Mouse (Mus musculus): ENCODE measurements around the gene Il34. TPM values are rescaled to one million over a fixed set of nuclear protein-coding genes. Genes with fewer than 3 reads are reported as not detected.

The Il34 gene
- total RNA-seq, 4 experiments from 2014 or later, result 51.6 to 101 (median 76.5) TPM

- DNase-seq, result no peak
Measured at GRCm38 (mm10) chr8:110731346-110731859, 74.3 kb downstream of the Il34 start.

GRCm38 (mm10) chr8:110726893-110727292 lies 78.8 kb downstream of the Il34 start:
- no peak for DNase-seq

- no peak for DNase-seq
Measured at GRCm38 (mm10) chr8:110725084-110725838, 80.5 kb downstream of the Il34 start.

DNA sequence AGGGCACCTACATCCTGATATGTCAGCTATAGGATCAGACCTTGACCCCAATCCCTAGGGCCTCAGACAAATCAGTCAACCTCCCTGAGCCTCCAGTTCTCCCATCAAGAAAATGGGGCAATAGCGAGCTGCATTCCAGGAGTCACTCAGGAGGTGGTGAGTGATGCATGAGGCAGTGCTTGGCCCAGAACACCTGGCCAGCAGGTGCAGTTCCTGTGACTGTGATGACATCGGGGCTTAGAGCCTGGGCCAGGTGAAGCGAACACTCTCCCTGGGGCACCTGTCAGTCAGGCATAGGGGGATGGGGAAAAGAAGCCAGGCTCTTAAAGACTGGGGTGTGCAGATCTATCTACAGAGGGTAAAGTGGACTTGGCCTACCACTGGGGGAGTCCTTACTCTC lies 81.2 kb downstream of the Il34 start:
- no peak for DNase-seq

GRCm38 (mm10) chr8:110722414-110723011 lies 83.2 kb downstream of the Il34 start:
- no peak for DNase-seq

- DNase-seq, result no peak
Measured at GRCm38 (mm10) chr8:110721606-110722413, 83.9 kb downstream of the Il34 start.

DNA sequence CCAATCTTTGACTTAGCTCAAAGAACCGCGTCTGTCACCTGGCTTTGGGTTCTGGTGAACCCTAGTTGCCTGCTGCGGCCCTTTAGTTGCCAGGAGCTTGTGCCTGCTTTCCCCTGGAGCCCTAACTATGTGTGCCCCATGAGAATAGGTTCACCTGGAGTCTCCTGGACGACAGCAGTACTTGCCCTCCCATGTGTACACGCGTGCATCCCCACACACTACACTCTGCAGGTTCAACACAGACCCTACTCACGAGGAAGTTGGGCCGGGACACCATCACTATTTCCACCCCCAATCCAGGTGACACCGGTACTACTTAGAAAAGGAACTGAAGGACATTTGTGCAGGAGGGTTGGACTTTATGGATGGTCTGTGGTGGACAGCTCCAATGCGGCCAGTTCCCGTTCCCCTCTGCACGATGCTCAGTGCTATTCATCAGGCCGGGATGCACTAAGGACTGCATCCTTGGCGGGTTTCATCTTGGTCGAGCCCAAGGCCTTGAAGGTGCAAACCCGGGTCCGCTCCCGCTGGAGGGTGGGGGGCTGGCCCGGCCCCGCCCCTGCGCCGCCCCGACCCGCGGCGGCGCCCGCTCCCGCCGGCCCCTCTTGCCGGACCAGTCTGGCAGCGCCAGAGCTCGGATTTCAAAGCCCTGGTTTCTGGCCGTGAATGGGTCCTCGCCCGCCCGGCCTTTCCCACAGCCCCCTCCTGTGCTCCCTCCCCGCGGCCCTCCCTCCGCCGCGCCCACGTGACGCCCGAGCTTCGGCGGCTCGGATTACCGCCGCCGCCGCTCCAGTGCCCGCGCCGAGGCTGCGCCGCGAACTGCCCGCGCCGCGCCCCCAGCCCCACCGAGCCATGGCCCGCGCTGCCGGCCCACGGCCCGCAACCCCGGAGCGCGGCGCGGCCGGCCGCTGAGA lies 84.8 kb downstream of the Il34 start, which contains the start of gene Mtss1l:
Mtss1l (plus strand) TSS at position 792 of the 914 bp plus-strand sequence.
- DNase-seq, result peak; percentile 70

DNA sequence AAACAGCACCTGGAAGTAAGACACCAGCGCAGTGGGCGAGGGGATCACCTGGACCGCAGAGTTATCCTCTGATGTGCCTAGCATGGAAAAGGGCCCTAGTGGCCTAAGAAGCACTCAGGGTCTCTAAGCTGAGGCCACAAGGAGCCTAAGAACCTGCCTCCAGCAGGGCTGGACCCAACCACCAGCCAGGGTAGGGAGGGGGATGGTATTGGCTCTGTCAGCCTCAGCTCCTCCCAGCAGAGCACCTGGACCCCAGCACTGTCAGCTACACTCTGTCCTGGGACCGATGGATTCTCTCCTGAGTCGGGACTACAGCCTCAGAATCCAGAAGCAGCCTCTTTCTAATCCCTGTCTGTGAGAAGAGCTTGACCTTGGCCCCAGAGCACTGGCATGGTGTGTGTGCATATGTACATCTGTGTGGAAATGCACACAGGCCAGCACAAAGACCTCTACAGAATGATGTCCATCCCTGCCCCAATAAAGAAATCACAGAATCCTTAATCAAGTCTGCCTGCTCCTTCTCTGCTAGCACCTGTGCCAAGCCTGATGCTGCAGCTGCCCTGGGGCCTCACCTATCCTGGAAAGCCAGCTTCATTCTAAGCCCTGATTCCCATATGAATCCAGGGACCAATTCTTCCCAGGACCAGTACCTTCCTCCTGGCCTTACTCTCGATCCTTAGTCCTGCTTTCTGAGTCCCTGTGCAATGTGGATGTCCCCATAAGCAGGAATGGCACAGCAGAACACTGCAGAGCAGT lies 85.6 kb downstream of the Il34 start:
- no peak for DNase-seq

GRCm38 (mm10) chr8:110718969-110719670 lies 86.6 kb downstream of the Il34 start:
- DNase-seq, result no peak

- no peak for DNase-seq
Measured at GRCm38 (mm10) chr8:110718209-110718968, 87.3 kb downstream of the Il34 start.

GRCm38 (mm10) chr8:110717131-110717530 lies 88.6 kb downstream of the Il34 start:
- no peak for DNase-seq

DNA sequence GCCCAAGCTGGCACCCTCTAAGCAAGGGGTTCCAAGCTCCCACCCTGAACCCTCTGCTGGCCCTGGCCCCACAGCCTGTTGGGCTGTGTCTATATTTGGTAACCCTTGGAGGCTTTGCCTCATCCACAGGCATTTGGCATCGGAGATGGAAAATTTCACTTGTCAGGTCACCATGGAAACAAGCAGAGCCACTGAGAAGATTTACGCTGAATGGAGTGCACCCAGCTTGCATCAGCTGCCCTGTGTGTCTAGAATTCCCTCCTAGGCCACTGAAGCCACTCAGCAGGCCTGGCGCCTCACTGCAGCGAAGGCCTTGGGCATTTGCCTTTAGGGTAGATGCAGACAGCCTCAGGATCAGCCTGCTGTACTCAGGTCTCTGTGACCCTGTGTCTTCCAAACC lies 89.6 kb downstream of the Il34 start:
- peak; percentile 87 for DNase-seq

DNA sequence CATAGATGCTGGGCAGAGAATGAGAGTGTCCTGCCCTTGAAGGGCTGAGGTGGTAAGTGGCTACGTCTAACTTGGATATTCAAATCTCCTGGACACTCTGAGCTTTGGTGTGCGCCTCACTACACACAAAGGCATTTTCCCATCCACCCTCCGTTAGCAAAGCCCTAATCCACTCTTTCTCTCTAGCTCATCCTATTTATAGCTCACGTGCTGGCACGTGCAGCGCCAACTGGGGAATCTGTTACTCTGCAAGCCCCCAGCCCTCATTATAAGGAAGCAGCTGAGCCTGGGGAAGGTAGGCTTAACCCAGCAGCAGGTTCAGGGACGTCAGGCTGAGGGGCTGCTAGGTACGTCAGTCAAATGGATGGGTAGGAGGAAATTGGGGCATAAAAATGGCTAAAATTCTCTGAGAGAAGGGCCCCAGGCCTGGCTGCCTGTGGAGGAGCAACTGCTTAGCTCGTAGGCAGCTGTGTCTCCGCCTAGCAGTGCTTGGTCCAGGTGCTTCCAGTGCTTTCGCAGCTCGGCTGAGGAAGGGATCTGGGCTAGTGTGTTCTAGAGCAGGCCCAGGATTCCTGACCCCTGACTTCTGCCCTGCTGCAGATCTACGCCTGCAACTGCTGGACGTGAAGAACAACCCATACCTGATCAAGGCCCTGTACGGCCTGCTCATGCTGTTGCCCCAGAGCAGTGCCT lies 90.8 kb downstream of the Il34 start:
- no peak for DNase-seq

DNA sequence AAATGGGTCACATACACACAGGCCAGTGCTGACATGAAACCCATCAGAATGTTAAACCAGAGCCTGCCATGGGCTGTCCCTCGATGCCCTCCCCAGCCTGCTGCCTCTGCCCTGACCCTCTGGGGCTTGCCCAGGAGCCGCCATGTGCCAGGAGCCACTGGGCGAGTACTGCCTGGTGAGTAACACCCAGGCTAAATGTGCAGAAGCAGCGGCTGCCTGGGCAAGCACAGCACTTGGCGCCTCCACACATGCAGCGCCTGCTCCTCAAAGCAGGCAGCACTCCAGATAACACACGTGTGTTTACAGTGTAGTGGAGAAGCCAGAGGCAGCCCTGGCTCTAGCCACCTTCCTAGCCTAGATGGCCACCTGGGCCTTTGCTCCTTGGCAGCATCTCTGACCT lies 92.7 kb downstream of the Il34 start:
- no peak for DNase-seq

GRCm38 (mm10) chr8:110711271-110711934 lies 94.3 kb downstream of the Il34 start:
- no peak for DNase-seq

DNA sequence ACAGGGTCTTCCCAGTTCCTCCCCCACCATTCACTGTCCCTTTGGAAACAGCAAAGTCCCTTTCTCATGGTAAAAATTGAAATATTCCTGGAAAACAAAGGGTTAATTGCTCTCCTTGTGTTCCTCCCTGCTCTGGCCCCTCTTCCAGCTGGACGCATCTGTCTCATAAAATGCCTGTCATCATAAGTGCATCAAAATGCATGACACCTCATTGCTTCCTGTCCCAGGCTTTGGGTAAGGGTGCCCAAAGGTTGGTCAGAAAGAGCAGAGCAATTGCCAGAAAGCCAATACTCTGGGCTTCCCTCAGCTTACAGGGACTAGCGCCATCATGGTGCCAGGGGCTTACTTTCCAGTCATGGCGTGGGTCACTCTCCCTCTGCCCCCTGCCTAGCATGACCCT lies 95.1 kb downstream of the Il34 start:
- DNase-seq, result no peak

DNA sequence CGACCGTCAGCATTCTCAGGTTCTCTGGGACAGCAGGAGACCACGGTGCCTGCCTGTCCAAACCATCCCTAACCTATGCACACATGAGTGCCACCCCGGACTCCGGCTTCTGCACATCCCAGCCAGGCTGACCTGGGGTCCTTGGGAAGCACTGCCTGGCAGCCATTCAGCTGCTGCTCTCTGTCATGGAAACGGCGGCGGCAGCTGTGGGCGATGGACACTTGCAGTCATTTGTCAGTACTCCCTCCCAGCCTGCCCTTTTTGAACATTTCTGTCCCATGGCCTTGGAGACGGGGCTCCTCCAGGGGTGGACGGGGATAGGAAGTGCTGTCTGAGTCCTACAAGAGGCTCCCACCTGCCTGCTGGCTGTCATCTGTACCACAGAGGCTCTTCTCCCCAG lies 97.3 kb downstream of the Il34 start:
- no peak for DNase-seq

DNA sequence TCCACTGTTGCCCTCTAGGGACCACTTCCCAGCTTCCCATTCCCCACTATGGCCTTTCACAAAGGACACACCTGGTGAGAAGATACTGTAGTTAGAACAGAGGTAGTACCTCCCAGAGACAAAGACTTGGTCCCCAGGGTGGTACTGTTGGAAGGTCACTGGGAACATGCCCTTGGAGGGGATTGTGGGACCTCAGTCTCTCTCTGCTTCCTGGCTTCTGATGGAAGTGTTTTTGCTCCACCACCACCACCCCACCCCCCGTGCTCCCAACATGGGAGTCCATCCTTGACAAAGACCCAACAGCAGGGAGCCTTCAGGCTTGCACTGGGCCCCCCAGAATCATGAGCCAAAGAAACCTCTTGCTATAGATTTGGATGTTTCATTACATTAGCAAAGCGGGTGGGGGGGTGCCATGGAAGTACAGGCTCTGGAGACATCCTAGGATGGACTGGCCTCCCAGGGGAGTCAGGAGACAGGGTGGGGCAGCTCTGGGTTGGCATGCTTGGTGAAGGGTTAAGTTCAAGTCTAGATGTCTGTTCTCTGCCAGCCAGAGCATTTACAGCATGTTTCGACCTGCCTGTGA lies 99.3 kb downstream of the Il34 start:
- DNase-seq, result no peak

All from adrenal gland, adult 8-10 months (tissue).